Mouse (Mus musculus): Measurements from ENCODE around the gene Ntn4. TPM values are rescaled to one million over a fixed set of nuclear protein-coding genes. Genes with fewer than 3 reads are reported as not detected.
A peak's percentile ranks its signal among the peaks of the same experiment; 100 is the strongest.

Ntn4 gene
- total and polyA plus RNA-seq, 3 experiments: not detected

DNA sequence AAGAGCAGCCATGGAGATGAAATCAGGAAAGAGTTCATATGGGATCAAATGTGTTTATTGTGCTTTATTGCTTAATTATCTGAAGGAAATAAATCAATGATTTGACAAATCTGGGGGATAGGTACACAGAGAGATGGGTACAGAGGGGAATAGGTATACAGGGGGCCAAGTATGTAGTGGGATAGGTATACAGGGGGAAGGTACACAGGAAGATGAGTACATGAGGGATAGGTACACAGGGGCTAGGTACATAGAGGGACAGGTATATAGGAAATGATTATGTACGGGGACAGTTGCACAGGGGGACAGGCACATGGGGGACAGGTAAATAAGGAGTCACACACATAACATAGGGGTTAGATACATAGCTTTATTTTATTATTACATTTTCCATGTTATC lies 29.6 kb upstream of the Ntn4 start:
- no peak overlapping the region for H3K4me2 ChIP-seq (ENCODE audit: insufficient read depth, low read depth, poor library complexity, severe bottlenecking)

DNA sequence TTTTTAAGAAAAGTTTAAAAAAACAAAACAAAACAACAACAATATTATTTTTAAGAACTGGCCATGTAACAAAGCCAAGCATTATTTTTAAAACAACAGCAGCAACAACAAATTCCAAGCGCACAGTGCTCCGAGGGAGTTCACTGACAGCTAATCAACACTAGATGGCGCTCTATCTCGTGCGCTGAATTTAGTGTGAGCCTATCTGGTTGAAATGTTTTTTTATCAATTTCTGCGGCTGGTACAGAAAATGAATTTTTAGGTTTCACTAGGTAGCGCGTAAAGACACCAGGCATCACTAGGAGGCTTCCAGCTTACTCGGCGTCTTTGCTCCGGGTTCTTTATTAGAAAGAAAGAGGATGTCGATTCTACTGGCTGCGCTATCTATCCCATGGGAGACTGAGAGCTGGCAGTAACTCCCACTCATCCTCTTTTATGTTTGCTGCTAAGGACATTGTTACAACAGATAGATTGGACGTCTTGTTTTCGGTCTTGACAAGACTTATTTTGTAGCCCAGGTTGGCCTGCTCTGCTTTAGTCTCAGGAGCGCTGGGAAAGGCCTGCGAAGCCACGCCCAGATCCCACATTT lies 29.0 kb upstream of the Ntn4 start:
- peak overlapping the region; percentile 52; the same call in 1 of the 2 replicates for H3K4me2 ChIP-seq (ENCODE audit: insufficient read depth, low read depth, poor library complexity, severe bottlenecking)
- peaks cover 0 to 8% of the 10 kb centered on the region in 2 experiments; a peak in 1 of 4 replicates for H3K4me1 ChIP-seq (ENCODE audit: control insufficient read depth in 1 of 2, insufficient read depth in 2 of 2)
- H3K79me2 ChIP-seq (replicated peaks; ENCODE audit: control insufficient read depth, extremely low read depth, insufficient read depth, poor library complexity, severe bottlenecking): no peaks in the 10 kb centered on the region
- peaks cover 3% of the 10 kb centered on the region for H3K9me3 ChIP-seq (replicated peaks; ENCODE audit: low read length)
- no peak overlapping the region for H3K9ac ChIP-seq (ENCODE audit: insufficient read depth, low read depth)
- H3K27ac ChIP-seq (ENCODE audit: insufficient read depth, low read depth): no peak overlapping the region
- in situ Hi-C loops (cut with MboI; ENCODE audit: low pct_ligation_motif_present, low pct_unique_long_range_greater_than_20kb, low sequenced_read_pairs) (loop anchor here (10.0 kb wide), 1 partner anchor 73 kb away; no protein-coding TSS in a partner anchor), dilution Hi-C loops (cut with MboI; ENCODE audit: extremely low pct_ligation_motif_present, extremely low pct_unique_long_range_greater_than_20kb, low sequenced_read_pairs) (no loop called here)
- peak; percentile 55 for DNase-seq (ENCODE audit: extremely low read depth)
- no peak overlapping the region for H3K4me3 ChIP-seq (replicated peaks in 1 of 3; ENCODE audit: low read depth in 2 of 3, low read length in 2 of 3, poor library complexity in 1 of 3)
- H3K27me3 ChIP-seq (replicated peaks): no peaks in the 10 kb centered on the region
- no peaks in the 10 kb centered on the region for H3K36me3 ChIP-seq (replicated peaks in 1 of 2; ENCODE audit: control insufficient read depth in 1 of 2, insufficient read depth in 1 of 2, low read length in 1 of 2)
- TF ChIP-seq EP300 (IDR thresholded peaks at IDR 0.05; ENCODE audit: low read length): no peak
- TF ChIP-seq SIN3A (IDR thresholded peaks at IDR 0.05; ENCODE audit: low read length): no peak
- no peak for TF ChIP-seq CHD2 (IDR thresholded peaks at IDR 0.05; ENCODE audit: low read length)
- peak; percentile 89 for TF ChIP-seq SMC3 (IDR thresholded peaks at IDR 0.05; ENCODE audit: low read depth, low read length)
- no peak for TF ChIP-seq ZKSCAN1 (IDR thresholded peaks at IDR 0.05; ENCODE audit: borderline replicate concordance, low read depth, low read length)
- peak; percentile 84 to 90 for TF ChIP-seq CTCF (conservative IDR thresholded peaks at IDR 0.05 in 1 of 2, IDR thresholded peaks at IDR 0.05 in 1 of 2; ENCODE audit: low read depth in 2 of 2, low read length in 2 of 2)
- no peak for TF ChIP-seq MYC (IDR thresholded peaks at IDR 0.05; ENCODE audit: low read depth, low read length)
- TF ChIP-seq ZMIZ1 (IDR thresholded peaks at IDR 0.05; ENCODE audit: low read depth, low read length): no peak
- no peak for TF ChIP-seq ETS1 (conservative IDR thresholded peaks at IDR 0.05; ENCODE audit: low read depth, low read length)
- TF ChIP-seq RAD21 (IDR thresholded peaks at IDR 0.05; ENCODE audit: low read depth, low read length): peak; percentile 80
- TF ChIP-seq GABPA (IDR thresholded peaks at IDR 0.05; ENCODE audit: insufficient replicate concordance, low read depth, low read length): no peak
- TF ChIP-seq MXI1 (IDR thresholded peaks at IDR 0.05; ENCODE audit: low read depth, low read length): no peak
- TF ChIP-seq POLR2A (IDR thresholded peaks at IDR 0.05; ENCODE audit: low read depth, low read length): no peak
- TF ChIP-seq TBP (conservative IDR thresholded peaks at IDR 0.05; ENCODE audit: low read depth, low read length): no peak
- TF ChIP-seq USF1 (IDR thresholded peaks at IDR 0.05; ENCODE audit: low read depth, low read length): no peak
- peak; percentile 56; the same call in 1 of the 2 replicates for TF ChIP-seq ZNF384 (IDR thresholded peaks at IDR 0.05; ENCODE audit: low read depth, low read length)
- TF ChIP-seq RCOR1 (conservative IDR thresholded peaks at IDR 0.05; ENCODE audit: low read depth, low read length): no peak
- TF ChIP-seq TCF12 (IDR thresholded peaks at IDR 0.05; ENCODE audit: low read depth, low read length): no peak
- TF ChIP-seq NELFE (IDR thresholded peaks at IDR 0.05; ENCODE audit: low read depth, low read length): no peak
- TF ChIP-seq KAT2A (IDR thresholded peaks at IDR 0.05; ENCODE audit: insufficient replicate concordance, low read length): no peak
- no peak for TF ChIP-seq MEF2A (IDR thresholded peaks at IDR 0.05; ENCODE audit: borderline replicate concordance, low read depth, low read length)
- TF ChIP-seq JUN (IDR thresholded peaks at IDR 0.05; ENCODE audit: insufficient read depth, low read depth, low read length): no peak
- no peak for TF ChIP-seq MAX (IDR thresholded peaks at IDR 0.05; ENCODE audit: low read length)
- no peak for TF ChIP-seq MAZ (IDR thresholded peaks at IDR 0.05; ENCODE audit: low read depth, low read length)
- no peak for TF ChIP-seq POLR2AphosphoS2 (IDR thresholded peaks at IDR 0.05; ENCODE audit: low read depth, low read length)
- TF ChIP-seq CHD1 (IDR thresholded peaks at IDR 0.05; ENCODE audit: low read depth, low read length): no peak
- no peak for TF ChIP-seq HCFC1 (IDR thresholded peaks at IDR 0.05; ENCODE audit: low read depth, low read length)
- TF ChIP-seq UBTF (IDR thresholded peaks at IDR 0.05; ENCODE audit: low read depth, low read length): no peak
- TF ChIP-seq ZC3H11A (IDR thresholded peaks at IDR 0.05; ENCODE audit: low read depth, low read length): peak; percentile 17; the same call in 1 of the 2 replicates
- no peak for TF ChIP-seq E2F4 (IDR thresholded peaks at IDR 0.05; ENCODE audit: insufficient replicate concordance, low read depth, low read length)
- TF ChIP-seq BHLHE40 (IDR thresholded peaks at IDR 0.05; ENCODE audit: low read depth, low read length): no peak
- TF ChIP-seq ELF1 (IDR thresholded peaks at IDR 0.05; ENCODE audit: low read depth, low read length): no peak
- no peak for TF ChIP-seq PAX5 (IDR thresholded peaks at IDR 0.05; ENCODE audit: low read length)

More for the DNA sequence above, 29.6 kb upstream of the Ntn4 start:
- Histone ChIP-seq H3K9ac (ENCODE audit: insufficient read depth, low read depth) (no peak overlapping the region), H3K4me3 (replicated peaks in 1 of 3; ENCODE audit: low read depth in 2 of 3, low read length in 2 of 3, poor library complexity in 1 of 3) (no peak overlapping the region), H3K79me2 (replicated peaks; ENCODE audit: control insufficient read depth, extremely low read depth, insufficient read depth, poor library complexity, severe bottlenecking) (no peaks in the 10 kb centered on the region), H3K27ac (ENCODE audit: insufficient read depth, low read depth) (no peak overlapping the region), H3K36me3 (replicated peaks in 1 of 2; ENCODE audit: control insufficient read depth in 1 of 2, insufficient read depth in 1 of 2, low read length in 1 of 2) (no peaks in the 10 kb centered on the region), H3K27me3 (replicated peaks) (no peaks in the 10 kb centered on the region), H3K4me1 (ENCODE audit: control insufficient read depth in 1 of 2, insufficient read depth in 2 of 2) (peaks cover 0 to 8% of the 10 kb centered on the region in 2 experiments; a peak in 1 of 4 replicates), H3K9me3 (replicated peaks; ENCODE audit: low read length) (peaks cover 3% of the 10 kb centered on the region)
- no peak for DNase-seq (ENCODE audit: extremely low read depth)
- TF ChIP-seq GABPA (IDR thresholded peaks at IDR 0.05; ENCODE audit: insufficient replicate concordance, low read depth, low read length): no peak
- TF ChIP-seq SIN3A (IDR thresholded peaks at IDR 0.05; ENCODE audit: low read length): no peak
- in situ Hi-C loops (cut with MboI; ENCODE audit: low pct_ligation_motif_present, low pct_unique_long_range_greater_than_20kb, low sequenced_read_pairs): loop anchor here (10.0 kb wide), 1 partner anchor 74 kb away; no protein-coding TSS in a partner anchor
- dilution Hi-C loops (cut with MboI; ENCODE audit: extremely low pct_ligation_motif_present, extremely low pct_unique_long_range_greater_than_20kb, low sequenced_read_pairs): no loop called here

Measured in CH12.LX (cell line).